Mouse (Mus musculus) embryo, embryonic 11.5 days (tissue): ENCODE results near the gene Nlrx1.
"Not testable (repeated sequence)": the region's sequence is repeated elsewhere in the genome, so short reads cannot be mapped to it uniquely, and the experiment has no call there.

Source experiments
- DNase-seq: peaks from one replicate; pipeline ENCODE4 v3.0.0-alpha.2; 2012; ENCODE audit warnings: low read depth, low spot score

Nlrx1 gene

DNA sequence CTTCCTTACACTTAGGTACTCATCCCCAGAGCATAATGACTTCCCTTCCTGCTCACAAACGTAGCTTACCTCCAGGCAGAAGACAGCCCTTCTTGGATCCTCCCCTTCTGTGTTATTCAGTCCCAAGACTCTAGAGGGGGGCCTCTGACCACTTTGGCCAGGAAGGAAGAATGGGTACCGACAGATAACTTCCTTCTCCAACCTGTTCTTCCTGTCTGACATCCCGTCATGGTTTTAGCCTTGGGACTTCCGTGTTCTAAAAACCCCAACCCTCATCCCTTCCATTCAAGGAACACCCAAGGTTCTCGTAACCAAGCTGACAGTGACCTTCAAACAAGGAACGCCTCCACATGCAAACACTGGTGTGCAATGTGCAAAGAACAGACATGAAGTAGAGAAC, at the start of gene Nlrx1:
Gene Nlrx1, minus strand, starts transcription at position 168 of the 400 bp plus-strand sequence.
- no peak for DNase-seq

DNA sequence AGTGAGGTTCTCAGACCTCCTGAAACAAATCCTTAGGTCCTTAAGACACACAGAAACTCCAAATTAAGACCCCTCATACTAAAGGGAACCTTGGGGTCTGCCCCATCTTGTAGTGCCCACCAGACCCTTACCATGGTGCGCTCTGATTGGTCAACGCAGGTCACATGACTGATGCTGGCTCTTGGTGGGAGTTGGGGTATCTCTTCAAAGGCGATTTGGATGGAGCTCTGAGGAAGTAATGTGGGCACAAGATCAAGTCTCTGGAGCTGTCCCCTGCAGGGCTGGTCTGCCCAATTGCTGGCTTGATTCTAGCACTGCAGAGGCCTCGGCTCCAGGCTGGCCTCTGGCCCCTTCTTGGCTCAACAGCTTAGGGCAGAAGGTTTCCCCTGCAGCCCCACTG, 49.1 kb upstream of the Nlrx1 start:
- no peak for DNase-seq

DNA sequence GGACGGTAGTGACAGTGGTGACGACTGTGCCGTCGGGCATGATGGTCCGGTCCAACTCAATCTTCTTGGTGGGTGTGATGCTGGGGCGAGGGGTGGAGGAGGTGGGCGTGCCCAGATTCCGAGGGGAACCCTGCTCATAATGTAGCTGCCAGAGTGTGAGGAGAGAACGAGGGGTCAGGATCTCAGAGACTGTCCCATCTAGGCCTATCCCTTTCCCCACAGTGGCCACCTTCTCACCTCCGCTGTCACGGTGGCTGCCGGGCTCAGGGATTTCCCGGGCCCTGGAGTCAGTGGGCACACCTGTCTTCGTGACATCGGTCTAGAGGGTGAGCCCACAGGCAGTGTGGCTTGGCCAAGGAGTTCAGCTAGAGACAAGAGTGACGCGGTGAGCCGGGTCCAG, 46.5 kb upstream of the Nlrx1 start:
- DNase-seq = no peak

DNA sequence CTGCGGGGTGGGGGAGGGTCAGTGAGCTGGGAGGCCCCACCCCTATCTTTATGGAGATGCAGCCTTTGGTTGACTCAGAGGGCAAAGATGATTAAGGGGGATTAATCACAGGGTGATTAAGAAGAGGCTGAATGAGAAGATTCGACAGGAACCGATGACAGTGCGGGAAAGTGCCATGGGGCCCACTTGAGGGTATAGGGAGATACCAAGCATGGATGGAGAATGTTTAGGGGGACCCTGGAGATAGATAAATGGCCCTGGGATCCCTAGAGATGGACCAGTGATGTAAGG, 45.8 kb upstream of the Nlrx1 start:
- DNase-seq = no peak

DNA sequence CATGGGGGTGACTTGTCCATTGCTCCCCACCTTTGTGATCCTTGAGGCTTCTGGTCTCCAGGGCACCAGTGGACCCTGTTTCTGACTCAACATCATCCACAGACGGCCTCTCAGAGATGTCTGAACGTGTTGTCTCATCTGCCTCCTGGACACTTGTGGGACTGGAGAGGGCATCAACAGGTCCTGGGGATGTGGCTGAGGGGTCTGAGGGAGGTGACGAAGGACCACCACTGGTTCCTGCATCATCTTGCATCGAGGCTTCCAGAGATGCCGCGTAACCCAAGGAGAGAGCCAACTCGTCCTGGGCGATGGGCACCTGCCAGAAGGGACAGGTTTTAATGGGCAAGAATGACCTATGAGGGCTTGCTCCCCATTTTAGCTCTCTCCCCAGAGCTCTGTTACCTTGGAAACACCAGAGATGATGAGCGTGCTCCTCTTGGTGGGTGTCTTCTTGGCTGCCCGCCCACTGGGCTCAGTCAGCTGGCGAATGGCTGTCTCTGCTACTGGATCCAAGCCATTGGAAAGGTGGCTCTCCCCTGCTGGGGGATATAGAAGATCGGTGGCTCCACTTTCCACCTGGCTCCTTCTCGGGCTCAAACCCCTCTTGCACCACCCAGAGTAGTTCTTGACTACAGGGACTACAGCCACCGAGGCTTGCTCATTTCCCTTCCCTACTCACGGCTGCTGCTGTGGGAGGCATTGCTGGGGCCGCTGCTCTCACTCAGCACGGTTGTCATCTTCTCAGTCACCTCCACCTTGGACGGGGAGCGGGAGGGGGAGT, 45.3 kb upstream of the Nlrx1 start:
- DNase-seq = no peak

DNA sequence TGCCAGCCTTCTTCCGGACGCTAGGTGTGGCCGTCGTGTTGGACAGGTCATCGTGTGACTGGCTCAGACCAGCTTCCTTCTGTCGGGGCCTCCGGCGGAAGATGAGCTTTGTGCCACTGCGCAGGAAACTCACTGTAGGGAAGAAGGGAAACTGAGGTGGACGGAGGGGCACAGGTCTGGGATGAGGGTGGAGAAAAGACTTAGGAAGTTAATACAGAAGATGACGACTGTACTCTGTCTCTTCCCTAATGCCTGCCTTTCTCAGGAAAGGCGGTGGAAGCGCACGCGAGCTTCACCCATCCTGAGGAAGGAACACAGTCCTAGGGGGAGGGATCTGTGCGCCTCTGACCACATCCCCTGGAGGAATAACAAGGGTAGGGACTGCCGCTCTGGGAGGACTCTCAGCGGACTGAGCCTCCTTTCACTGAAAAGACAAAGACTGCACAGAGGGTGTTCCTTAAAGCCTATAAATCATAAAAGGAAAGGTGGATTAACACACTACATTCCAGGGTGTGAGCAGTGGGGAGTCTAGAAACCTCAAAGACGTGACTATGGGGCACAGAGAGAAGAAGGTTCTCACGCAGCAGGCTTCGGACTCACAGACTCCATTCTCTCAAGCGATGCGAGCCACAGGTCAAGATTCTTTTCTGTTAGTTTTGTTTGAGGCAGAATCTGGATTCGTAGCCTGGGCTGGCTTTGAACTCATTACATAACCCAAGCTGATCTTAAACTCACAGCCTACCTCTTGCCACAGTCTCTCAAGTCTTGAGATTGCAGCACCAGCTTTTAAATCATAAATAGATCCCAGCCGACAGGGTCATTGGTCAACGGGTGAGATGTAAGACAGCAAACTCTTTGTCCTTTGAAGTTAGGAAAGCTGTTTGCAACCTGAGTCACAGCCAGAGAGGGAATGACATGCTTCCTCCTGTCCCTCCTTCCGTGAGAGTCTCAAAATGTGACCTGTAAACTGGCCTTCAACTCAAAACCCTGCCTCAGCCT, 43.0 kb upstream of the Nlrx1 start:
- DNase-seq = no peak

DNA sequence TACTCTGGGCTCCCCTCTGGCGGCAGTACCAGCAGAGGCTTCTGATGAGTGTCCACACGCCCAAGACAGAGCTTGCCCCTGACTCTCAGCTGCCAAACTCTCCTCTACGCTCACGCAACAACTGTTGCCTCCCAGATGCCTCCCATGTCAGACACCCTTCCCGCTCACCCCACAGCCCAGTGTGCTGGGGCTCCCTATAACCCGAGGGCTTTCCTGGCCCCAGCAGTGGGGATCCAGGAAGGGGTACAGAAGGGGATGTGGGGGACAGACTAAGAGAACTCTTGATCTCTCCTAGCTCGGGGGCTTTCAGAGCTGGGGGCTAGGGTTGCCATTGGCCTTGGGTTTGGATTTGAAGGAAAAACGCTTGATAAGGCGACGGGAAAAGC, 42.3 kb upstream of the Nlrx1 start:
- DNase-seq = no peak

DNA sequence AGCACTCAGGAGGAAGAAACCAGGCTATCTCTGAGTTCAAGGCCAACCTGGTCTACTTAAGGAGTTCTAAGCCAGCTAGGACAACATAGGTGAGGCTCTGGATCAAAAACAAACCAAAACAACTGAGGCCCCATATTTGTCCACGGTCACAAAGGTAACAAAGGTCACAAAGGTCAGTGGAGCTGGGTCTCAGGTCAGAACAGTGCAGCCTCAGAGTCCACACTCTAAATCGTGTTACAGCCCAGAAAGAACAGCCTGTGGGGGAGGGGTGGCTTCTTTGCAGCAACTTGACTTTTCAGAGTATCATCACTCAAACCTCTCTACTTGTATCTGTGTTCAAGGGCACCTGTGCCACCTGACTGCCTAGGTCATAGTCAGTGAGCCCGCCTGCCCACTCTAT, 41.4 kb upstream of the Nlrx1 start:
- no peak for DNase-seq

DNA sequence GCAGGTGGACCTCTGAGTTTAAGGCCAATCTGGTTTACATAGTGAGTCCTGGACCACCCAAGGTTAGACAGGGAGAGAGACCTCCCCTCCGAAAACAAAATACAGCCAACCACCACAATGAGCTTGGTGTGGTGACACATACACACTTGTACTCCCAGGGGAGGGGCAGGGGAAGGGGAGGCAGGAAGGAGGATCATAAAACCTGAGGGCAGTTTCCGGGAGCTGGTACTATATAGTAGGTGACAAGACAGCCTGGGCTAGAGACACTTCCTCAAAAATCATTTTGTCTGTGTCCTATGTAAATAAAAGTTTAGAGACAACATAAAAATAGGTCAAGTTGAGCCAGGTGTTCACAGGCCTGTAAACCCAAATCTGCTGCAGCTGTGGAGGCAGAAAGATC, 38.8 kb upstream of the Nlrx1 start:
- no peak for DNase-seq

DNA sequence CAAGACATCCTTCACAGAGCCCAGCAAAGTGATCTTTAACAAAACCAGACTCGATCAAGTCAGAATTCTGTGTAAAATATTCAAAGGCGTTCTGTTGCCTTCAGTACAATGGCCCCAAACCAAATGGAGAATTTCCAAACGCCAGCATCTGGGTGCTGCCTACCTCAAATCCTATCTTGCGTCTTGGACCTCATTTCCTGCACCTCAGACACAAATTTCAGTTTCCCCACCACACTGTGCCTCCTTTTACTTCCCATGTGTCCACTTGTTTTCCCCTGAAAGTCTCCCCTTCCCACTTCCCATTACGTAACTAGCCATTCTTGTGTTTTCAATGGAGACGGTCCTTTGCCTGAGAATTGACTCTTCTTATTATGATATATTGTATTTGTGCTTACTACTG, 38.1 kb upstream of the Nlrx1 start:
- no peak for DNase-seq

DNA sequence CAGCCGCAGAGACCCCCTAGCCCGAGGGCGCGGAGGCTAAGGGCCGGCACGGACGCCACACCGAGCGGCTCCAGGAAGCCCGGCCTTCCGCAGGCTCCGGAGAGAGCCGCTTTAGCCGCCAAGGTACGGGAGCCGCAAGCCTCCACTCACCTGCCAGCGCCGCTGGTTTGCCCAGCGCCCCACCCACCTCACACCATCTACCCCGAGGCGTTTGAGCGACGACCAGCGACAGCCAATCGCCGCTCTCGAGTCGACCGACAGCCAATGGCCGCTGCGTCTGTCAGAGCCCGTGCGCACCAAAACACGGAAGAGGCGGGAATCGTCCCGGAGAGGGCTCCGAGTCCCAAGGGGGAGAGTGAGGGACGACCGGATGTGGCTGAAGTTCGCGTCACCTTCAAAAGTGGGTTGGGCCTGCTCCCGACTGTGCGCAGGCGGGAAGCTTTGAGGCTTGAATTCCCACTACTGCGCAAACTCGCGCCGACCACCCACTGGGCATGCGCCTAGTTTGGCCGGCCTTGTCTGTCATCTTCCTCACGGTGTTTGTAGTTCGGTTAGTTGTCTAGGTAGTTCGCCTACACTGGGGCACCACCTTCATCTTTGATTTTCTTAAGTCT, 37.2 kb upstream of the Nlrx1 start, which contains the start of gene Hinfp:
Gene Hinfp, minus strand, starts transcription at position 206 of the 614 bp plus-strand sequence.
- peak; percentile 99 for DNase-seq

DNA sequence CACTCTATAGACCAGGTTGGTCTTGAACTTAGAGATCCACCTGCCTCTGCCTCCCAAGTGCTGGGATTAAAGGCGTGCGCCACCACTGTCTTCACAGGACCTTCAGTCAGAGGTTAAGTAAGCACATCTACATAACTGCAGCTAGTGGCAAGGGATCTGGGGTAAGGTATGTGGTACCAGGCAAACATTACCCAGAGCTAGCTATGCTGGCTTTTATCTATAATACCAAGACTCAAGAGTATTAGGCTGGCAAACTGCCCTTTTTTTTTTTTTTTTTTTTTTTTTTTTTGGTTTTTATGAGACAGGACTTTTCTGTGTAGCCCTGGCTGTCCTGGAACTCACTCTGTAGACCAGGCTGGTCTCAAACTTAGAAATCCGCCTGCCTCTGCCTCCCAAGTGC, 31.6 kb upstream of the Nlrx1 start:
- DNase-seq = not testable (repeated sequence)

DNA sequence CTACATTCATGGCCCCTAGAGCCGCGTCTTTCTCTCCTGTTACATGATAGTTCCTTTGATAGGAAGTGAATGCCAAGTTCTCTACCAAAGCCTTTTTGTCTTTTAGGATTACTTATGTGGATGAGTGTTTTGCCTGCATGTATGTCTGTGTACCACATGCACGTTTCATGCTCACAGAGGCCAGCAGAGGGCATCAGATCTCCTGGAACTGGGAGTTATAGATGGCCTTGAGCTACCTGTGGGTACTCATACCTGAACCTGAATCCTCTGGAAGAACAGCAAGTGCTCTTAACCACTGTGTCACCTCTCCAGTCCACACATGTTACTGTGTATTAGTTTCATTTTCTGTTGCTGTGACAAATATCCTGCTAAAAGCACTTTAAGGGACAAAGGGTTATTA, 24.1 kb upstream of the Nlrx1 start:
- DNase-seq = no peak

DNA sequence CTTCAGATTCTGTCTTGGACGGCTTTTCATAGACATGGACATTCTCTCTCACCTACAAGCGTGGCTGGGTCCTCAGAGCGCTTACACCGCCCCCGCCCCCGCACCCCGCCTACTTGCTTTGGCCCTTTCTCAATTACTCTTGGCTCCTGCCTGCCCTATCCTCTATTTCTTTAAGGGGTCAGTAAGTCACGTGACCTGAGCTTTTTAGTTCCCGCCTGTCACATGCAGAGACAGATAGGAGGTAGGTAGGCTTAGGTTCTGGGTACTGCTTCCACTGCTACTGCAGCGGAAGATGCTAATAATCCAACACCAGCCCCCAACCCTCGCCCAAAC, 20.5 kb upstream of the Nlrx1 start:
- DNase-seq = no peak

DNA sequence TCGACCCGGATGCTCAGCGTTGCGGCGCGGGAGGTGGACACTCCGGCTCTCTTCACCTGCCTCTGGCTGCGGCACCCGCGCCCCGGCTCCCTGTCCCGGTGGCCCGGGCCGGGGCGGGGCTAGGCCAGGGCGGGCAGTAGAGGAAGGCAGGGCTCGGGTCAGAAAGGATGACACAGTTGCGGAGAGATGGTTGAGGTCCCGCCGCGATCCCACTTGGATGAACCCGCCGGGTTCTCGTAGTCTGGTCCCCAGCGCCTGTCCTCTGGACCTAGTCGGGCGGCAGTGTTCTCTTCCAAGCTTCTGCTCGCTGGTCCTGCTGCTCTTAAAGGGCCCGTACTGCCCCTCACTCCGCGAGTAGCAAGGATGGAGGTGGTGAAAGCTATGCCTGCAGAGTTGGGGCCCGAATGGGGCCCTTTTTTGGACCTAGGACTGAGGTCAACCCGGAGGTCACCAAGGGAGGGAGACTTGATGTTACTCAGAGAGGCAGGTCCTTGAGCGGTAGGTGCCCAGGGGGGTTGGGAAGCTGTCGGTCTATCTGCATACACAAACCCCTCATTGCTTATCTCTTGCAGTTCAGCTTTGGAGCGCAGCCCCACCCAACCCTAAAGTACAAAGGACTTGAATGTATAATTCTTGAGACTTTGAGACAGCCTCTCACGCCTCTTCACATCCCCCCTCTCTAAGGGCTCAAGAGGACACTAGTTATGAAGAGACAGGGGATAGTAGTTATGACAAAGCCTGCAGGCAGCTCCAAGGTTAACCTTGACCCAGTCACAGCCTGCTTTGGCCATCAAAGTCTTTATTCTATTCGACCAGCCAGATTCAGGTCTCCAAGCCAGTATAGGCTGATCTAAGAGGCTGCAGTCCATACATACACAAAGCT, 19.9 kb upstream of the Nlrx1 start, which contains the start of gene Abcg4:
Gene Abcg4, minus strand, starts transcription at position 540 of the 883 bp plus-strand sequence.
- DNase-seq = no peak

DNA sequence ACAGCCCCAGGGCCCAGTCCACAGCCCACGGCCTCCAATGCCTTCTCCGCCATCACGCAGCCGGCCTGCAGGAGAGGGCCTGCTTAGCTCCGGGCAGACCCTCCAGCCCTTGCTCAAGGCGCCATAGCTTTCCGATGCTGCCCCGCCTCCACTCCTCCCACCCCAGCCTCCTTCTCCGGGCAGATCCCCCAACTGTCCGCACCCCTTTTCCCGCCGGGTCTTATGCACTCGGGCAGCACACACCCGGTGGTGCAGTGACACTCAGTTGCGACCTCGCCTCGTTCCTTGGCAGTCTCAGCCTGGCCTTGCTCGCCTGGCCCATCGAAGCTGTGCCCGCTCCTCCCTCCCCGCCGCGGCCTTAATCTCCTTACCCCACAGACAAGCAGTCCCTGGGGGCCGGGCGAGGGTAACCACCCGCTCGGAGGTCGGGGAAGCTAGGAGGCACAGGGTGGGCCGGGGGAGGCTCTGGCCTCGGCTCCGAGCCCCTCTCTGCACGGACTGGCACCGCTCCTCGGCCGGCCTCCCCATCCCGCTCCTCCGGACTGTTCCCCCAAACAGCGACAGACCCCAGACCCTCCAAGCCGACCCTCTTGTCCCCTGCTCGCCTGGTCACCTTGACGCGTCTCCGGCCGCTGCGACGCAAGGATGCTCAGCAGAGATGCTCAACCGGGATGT, 19.1 kb upstream of the Nlrx1 start:
- no peak for DNase-seq

DNA sequence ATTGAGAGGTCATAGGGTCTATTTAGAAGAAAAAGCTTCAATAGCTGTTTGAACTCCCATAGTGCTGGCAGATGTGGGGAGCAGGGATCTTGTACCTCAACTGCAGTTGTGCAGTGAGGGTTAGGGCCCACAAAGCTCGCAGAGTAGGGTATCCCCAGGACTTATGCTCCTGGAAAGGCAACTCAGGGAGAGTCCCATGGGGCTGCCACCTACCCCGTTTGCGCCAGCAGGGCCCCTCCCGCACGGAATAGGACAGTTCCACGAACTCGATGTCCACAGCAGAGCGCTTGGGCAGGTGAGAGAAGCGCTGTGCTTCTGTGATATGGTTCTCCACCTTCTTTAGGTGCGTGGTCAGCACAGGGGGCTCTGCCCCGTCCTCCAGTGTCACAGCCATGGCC, 18.6 kb upstream of the Nlrx1 start:
- no peak for DNase-seq

DNA sequence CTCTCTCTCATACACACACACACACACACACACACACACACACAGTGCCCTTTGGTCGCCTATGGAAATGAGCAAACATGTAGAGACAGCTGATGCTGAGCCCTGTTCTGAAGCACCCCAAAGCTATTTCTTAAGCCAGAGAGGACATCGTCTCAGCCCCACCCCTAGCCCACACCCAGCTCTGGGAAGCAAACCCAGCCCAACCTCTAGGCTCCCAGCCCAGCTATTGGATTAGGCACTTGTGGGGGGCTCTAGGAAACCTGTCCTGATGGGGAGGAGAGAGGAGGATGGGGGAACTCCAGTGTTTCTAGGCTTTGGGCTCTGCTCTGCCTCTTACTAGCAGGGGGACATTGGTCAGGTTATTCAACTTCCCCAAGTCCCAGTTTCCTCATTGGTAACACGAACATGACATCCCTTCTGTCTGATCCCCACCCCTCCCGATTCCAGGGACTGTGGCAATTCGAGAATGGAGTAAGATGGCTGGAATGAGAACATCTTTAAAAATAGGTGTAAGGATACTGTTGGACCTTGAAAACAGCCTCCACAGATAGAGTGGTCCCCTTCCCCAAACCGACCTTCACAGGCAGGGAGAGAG, 18.0 kb upstream of the Nlrx1 start:
- no peak for DNase-seq

DNA sequence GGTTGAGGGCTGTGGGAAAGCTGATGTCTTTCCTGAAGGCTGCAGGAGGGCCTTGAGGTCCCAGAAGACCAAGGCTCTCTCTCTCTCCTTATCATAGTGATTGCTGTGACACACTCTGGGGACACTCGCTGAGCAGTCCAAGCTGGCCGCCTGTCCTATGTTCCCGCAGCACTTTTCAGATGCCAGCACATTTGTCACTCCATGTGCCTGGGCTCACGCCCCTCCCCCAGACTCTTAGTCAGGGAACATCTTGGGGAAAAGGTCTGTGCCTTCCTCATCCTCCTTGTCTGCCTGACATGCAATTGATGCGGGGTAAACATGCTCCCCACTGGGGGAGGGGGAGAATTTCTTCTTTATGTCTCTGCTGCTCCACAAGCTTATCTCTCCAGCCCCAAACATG, 14.8 kb upstream of the Nlrx1 start:
- no peak for DNase-seq

DNA sequence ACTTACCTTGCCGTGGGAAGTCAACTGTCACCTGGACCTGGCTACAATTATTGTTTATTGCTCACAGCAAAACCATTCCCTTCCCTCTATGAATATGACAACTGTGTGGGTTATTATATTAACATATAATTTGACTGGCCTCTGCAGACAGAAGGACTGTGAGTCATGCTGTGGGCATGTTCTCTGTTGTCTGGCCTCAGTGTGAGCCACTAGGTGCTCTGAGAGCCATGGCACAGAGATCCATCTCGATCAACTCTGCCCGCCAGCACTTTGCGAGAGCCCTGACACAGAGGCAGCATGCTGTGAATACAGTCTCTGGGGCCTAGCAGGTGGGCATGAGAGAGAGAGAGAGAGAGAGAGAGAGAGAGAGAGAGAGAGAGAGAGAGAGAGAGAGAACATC, 1.6 kb upstream of the Nlrx1 start:
- DNase-seq = no peak

DNA sequence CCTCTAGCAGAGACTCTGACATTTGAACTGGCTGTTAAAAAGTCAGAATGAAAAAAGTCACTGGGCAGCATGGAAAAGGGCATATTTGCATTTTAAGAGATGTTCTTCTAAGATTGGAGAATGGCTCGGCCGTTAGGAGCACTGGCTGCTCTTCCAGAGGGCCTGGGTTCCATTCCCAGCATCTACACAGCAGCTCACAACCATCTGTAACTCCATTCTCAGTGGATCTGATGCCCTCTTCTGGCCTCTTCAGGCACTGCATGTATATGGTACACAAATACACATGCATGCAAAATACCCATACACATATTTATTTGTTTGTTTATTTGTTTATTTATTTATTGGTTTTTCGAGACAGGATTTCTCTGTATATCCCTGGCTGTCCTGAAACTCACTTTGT, 678 bp upstream of the Nlrx1 start:
- DNase-seq = no peak
